Mouse (Mus musculus) testis, adult 2 months (tissue): ENCODE measurements around the gene Zfp84.

Experiments
- CTCF ChIP-seq: fragments of 200-500 bp; IDR thresholded peaks from 2 replicates; pipeline ENCODE4 v1.5.1; 2012; ENCODE audit warnings: low read depth, mild to moderate bottlenecking, inconsistent platforms, low read length, moderate library complexity; ENCODE audit not compliant: control insufficient read depth, insufficient read depth, insufficient replicate concordance
- POLR2A ChIP-seq: fragments of 200-500 bp; IDR thresholded peaks from 2 replicates; pipeline ENCODE4 v1.6.1; 2012; ENCODE audit warnings: low read depth, mild to moderate bottlenecking, inconsistent platforms, low read length, moderate library complexity; ENCODE audit not compliant: control insufficient read depth

DNA sequence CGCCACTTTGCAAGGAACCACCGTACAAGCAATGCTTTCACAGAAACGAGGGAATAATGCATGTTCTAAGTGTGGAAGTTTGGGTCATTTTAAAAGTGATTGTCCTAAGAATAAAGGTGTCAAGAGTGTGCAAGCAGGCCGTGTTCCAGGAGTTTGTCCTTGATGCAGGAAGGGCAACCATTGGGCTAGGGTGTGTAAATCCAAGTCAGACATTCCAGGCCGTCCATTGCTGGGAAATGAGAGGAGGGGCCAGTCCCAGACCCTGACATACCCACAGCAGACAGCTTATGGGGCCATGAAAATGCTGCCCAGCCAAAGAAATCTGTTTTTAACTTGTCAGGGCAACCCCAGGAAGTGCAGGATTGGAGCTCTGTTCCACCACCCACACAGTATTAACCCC lies 38.7 kb downstream of the Zfp84 start:
- no peak for TF ChIP-seq CTCF
- no peak for TF ChIP-seq POLR2A
